Mouse (Mus musculus): Measurements from ENCODE around the gene Dlx4. TPM values are rescaled to one million over a fixed set of nuclear protein-coding genes. Genes with fewer than 3 reads are reported as not detected.

Gene Dlx4
- not detected for polyA plus RNA-seq (2017; shearing (Covaris generic))

DNA sequence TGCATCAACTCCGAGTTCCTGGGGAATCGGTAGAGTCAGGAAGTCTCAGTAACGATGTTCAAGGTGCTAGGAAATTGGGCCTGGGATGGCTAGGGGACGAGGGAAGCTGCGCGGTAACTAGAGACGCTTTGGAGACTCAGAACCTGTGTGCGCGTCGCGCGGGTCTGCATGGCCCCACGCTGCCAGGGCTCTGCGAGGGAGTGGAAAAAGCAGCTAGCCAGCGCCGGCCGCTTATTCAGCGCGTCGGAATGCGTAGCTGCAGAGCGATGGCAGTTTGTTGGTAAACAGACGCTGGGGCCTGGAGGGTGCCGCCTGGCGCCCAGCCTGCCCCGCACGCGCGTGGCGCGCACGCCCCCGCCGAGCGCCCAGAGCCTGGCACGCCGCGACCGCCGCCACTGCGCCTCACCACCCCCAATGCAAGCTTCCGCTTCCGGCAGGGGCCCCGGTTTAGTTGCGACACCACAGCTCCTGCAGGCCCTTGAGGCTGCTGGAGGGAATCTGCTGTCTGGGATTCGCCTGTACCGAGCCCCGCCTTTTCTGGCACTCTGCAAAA, at the start of gene Dlx4:
TSS of gene Dlx4 (minus strand) at position 413 of the 553 bp plus-strand sequence.

GRCm38 (mm10) chr11:95119990-95120632, 26.0 kb downstream of the Dlx4 start, which contains the start of gene Dlx3:
Gene Dlx3, plus strand, starts transcription at chr11:95120119.

Other genes starting within 250 kb of the Dlx4 start
- gene Col1a1, start 210.0 kb downstream of the Dlx4 start, polyA plus RNA-seq (2017; shearing (Covaris generic)) = 1.2 TPM
- not detected for gene Hils1, start 178.7 kb downstream of the Dlx4 start, polyA plus RNA-seq (2017; shearing (Covaris generic))
- not detected for gene Sgca, start 169.9 kb downstream of the Dlx4 start, polyA plus RNA-seq (2017; shearing (Covaris generic))
- gene Ppp1r9b, start 155.2 kb downstream of the Dlx4 start, polyA plus RNA-seq (2017; shearing (Covaris generic)) = 12.7 TPM
- gene Samd14, start 136.4 kb downstream of the Dlx4 start, polyA plus RNA-seq (2017; shearing (Covaris generic)) = 0.95 TPM
- gene Pdk2, start 104.9 kb downstream of the Dlx4 start, polyA plus RNA-seq (2017; shearing (Covaris generic)) = 24.9 TPM
- gene Itga3, start 69.5 kb downstream of the Dlx4 start, polyA plus RNA-seq (2017; shearing (Covaris generic)) = 1.4 TPM
- gene Dlx3, start 26.1 kb downstream of the Dlx4 start, polyA plus RNA-seq (2017; shearing (Covaris generic)) = not detected
- 0.62 TPM for gene Tac4, start 115.3 kb upstream of the Dlx4 start, polyA plus RNA-seq (2017; shearing (Covaris generic))
- 140 TPM for gene Kat7, start 164.0 kb upstream of the Dlx4 start, polyA plus RNA-seq (2017; shearing (Covaris generic))
- 26.3 TPM for gene Fam117a, start 190.8 kb upstream of the Dlx4 start, polyA plus RNA-seq (2017; shearing (Covaris generic))
- gene Slc35b1, start 238.4 kb upstream of the Dlx4 start, polyA plus RNA-seq (2017; shearing (Covaris generic)) = 72.3 TPM

All from inflammation-experienced regulatory T-cells, adult 16 weeks (primary cell).